33 mouse cellular contexts compared by ENCODE assay signal in the genomic region with DNA sequence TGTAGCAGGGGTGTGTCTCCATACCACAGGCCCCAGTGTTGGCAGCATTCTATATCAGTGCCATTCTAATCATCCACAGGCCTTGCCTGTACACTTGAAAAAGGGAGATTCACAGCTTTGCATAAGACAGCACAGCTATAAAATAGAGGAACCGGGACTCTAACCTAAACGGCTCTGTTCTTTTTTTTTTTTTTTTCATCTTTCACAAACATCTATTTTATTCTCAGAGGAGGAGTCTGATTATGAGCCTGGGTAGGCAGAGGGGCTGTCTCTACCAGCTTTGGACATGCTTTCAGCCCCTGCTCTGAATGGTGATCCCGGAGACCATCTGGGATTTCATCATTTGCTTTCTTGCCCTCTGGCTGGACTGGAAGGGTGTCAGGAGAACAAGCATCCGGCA.
"Had no signal": no experiment of that assay in that cellular context is flagged by ENCODE, and none has a peak within 500 bp of the region (broad histone marks: within the 10 kb centered on the region; RNA-seq: fewer than 3 reads in every experiment).

No protein-coding gene starts in this region.

- H3K4me2 ChIP-seq: heart, embryonic 13.5 days; heart, embryonic 15.5 days; hindbrain, embryonic 12.5 days; hindbrain, embryonic 13.5 days; hindbrain, embryonic 14.5 days; hindbrain, embryonic 15.5 days; intestine, embryonic 15.5 days; kidney, embryonic 15.5 days had no signal

- H3K9ac ChIP-seq: heart, embryonic 13.5 days; heart, embryonic 15.5 days; hindbrain, embryonic 12.5 days; hindbrain, embryonic 13.5 days; hindbrain, embryonic 14.5 days; hindbrain, embryonic 15.5 days; intestine, embryonic 15.5 days; kidney, embryonic 15.5 days had no signal

- H3K9me3 ChIP-seq: heart, embryonic 13.5 days; heart, embryonic 15.5 days; hindbrain, embryonic 10.5 days; hindbrain, embryonic 12.5 days; hindbrain, embryonic 13.5 days; hindbrain, embryonic 15.5 days; intestine, embryonic 15.5 days; kidney, embryonic 15.5 days had no signal

- H3K4me1 ChIP-seq: heart, embryonic 13.5 days; heart, embryonic 15.5 days; hindbrain, embryonic 10.5 days; hindbrain, embryonic 12.5 days; hindbrain, embryonic 13.5 days; hindbrain, embryonic 15.5 days; intestine, embryonic 15.5 days; kidney, embryonic 15.5 days had no signal

- H3K36me3 ChIP-seq: heart, embryonic 13.5 days; heart, embryonic 15.5 days; hindbrain, embryonic 10.5 days; hindbrain, embryonic 12.5 days; hindbrain, embryonic 13.5 days; hindbrain, embryonic 15.5 days; intestine, embryonic 15.5 days; kidney, embryonic 15.5 days had no signal

- H3K27ac ChIP-seq: heart, embryonic 13.5 days; heart, embryonic 15.5 days; hindbrain, embryonic 10.5 days; hindbrain, embryonic 12.5 days; hindbrain, embryonic 13.5 days; hindbrain, embryonic 14.5 days; hindbrain, embryonic 15.5 days; hindbrain, postnatal 0 days; intestine, embryonic 15.5 days; kidney, embryonic 15.5 days; kidney, postnatal 0 days; layer of hippocampus, adult 2 months; left cerebral cortex, adult 2 months had no signal

- H3K27me3 ChIP-seq: heart, embryonic 13.5 days; heart, embryonic 15.5 days; hindbrain, embryonic 12.5 days; hindbrain, embryonic 13.5 days; hindbrain, embryonic 15.5 days; intestine, embryonic 15.5 days; kidney, embryonic 15.5 days had no signal

- DNase-seq: heart, postnatal 10 days; heart, postnatal 14 days; heart, postnatal 36 days; heart, postnatal 4 days; kidney, adult 11 months; kidney, adult 18-20 months; kidney, adult 2 months; kidney, adult 8-10 months; kidney, adult 9 months; kidney, postnatal 10 days; kidney, postnatal 14 days; kidney, postnatal 25 days; kidney, postnatal 36 days; kidney, postnatal 4 days; layer of hippocampus, adult 9-11 months; layer of hippocampus, postnatal 36 days had no signal

- H3K4me3 ChIP-seq: heart, embryonic 13.5 days; heart, embryonic 15.5 days; hindbrain, embryonic 10.5 days; hindbrain, embryonic 12.5 days; hindbrain, embryonic 13.5 days; hindbrain, embryonic 15.5 days; intestine, embryonic 15.5 days; kidney, embryonic 15.5 days; layer of hippocampus, adult 2 months; left cerebral cortex, adult 2 months had no signal

- ATAC-seq: hindbrain, embryonic 16.5 days; hindbrain, postnatal 0 days; inflammation-experienced regulatory T-cells, adult 6 months; intestine, embryonic 15.5 days; intestine, embryonic 16.5 days; intestine, postnatal 0 days had no signal
